Mouse (Mus musculus) forebrain, embryonic 10.5 days (tissue): ENCODE data around the gene Clic6. TPM values are rescaled to one million over a fixed set of nuclear protein-coding genes. Genes with fewer than 3 reads are reported as not detected.

ENCODE experiments used
- DNase-seq: peaks from one replicate; pipeline ENCODE4 v3.0.0-alpha.2; 2017; ENCODE audit warnings: low spot score; ENCODE audit errors: extremely low spot score
- H3K27ac ChIP-seq: fragments of 300-500 bp; sonication (generic); 2 replicates; pipeline ENCODE4 v1.5.1; 2016; ENCODE audit warnings: mild to moderate bottlenecking
- H3K27me3 ChIP-seq: fragments of 300-500 bp; sonication (generic); 2 replicates; pipeline ENCODE4 v1.6.1; 2016; ENCODE audit warnings: mild to moderate bottlenecking; ENCODE audit not compliant: poor library complexity, severe bottlenecking
- H3K36me3 ChIP-seq: fragments of 300-500 bp; sonication (generic); replicated peaks from 2 replicates; pipeline ENCODE4 v1.6.1; 2016; ENCODE audit warnings: mild to moderate bottlenecking, moderate library complexity
- H3K4me1 ChIP-seq: fragments of 300-500 bp; sonication (generic); 2 replicates; pipeline ENCODE4 v1.6.1; 2016
- H3K4me3 ChIP-seq: fragments of 300-500 bp; sonication (generic); 2 replicates; pipeline ENCODE4 v1.5.1; 2016; ENCODE audit warnings: mild to moderate bottlenecking, moderate library complexity
- H3K9me3 ChIP-seq: fragments of 300-500 bp; sonication (generic); 2 replicates; pipeline ENCODE4 v1.6.1; 2016; ENCODE audit warnings: mild to moderate bottlenecking, moderate library complexity
- WGBS: fragments of 180-500 bp; shearing (Covaris S2); methylation state at CpG from one replicate; pipeline ENCODE4 v1.1.7; 2016; 5-methylcytosine and 5-hydroxymethylcytosine counted together
- polyA plus RNA-seq: library from polyadenylated mRNA; unstranded; fragments of >200 nt; fragmentation: Nextera tagmentation; extraction: Ambion mirVana; gene quantifications from 2 replicates; pipeline ENCODE4 v1.2.1, GENCODE M21; 2016

Gene Clic6
- polyA plus RNA-seq, 1 experiment from 2014 or later: 5.2 TPM

DNA sequence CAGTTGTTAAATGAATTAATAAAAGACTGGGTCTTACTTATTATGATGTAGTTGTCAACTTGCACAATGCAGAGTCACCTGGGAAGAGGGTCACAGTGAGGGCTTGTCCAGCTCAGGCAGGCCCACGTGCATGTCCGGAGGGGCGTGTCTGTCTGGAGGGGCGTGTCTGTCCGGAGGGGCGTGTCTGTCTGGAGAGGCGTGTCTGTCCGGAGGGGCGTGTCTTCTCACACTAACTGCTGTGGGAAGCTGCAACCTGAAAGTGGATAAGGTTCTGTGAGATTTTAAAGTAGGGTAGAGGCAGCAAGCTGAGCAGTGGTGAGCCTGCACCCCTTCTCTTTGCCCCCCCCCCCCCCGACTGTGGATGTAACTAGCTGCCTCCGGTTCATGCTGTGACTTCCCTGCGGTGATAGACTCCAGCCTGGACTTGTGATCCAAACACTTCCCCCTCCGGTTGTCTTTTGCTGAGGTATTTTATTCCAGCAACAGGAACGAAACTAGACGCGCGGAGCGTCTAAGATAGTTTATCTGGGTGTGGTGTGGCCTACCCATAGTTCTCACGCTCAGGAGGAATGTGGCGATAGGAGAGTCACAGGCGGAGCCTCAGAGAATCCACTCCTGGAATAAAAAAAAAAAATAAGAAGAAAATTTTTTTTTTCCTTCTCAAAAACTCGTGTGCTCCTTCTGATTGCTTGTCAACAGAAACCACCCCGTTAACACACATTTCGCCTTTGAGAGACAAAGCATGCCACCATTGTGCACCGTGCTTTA lies 10.3 kb upstream of the Clic6 start:
- H3K4me1 ChIP-seq: peaks cover 16% of the 10 kb centered on the region
- H3K27me3 ChIP-seq: peaks cover 34% of the 10 kb centered on the region
- no peaks in the 10 kb centered on the region for H3K36me3 ChIP-seq
- no peaks in the 10 kb centered on the region for H3K9me3 ChIP-seq
- H3K4me3 ChIP-seq: no peak overlapping the region
- H3K27ac ChIP-seq: no peak overlapping the region
- peak; percentile 58 for DNase-seq
- 61% methylated on average over 25 of the region's 25 CpGs for WGBS

DNA sequence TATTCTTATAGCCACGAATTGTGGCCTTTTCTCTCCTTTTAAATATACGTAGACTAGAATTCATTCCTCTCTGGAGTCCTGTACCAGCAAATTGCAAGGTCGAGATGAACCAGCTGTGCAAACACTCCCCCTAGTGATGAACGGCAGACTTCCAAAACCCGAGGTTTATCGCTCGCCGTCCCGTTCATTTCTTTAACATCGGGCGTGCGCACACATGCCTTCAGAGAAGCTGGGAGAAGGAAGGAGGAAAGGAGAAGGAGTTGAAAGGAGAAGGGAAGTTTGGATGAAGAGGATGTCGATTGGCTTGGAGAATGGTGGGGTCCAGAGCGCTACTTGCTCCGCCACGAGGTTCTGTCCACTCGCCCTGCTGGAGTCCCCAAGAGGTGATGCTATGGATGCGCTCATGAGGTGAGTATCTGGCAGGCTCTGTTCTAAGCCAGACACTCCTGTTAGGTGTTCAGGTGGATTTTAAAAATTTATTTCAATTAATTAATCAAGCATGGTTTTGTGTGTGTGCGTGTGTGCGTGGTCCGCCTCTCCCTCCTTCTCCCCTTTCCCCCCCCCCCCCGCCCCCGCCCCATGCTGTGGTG lies 6.9 kb upstream of the Clic6 start:
- H3K36me3 ChIP-seq: no peaks in the 10 kb centered on the region
- H3K9me3 ChIP-seq: no peaks in the 10 kb centered on the region
- DNase-seq: peak; percentile 52
- H3K27ac ChIP-seq: no peak overlapping the region
- peaks cover 16% of the 10 kb centered on the region for H3K4me1 ChIP-seq
- peaks cover 41% of the 10 kb centered on the region for H3K27me3 ChIP-seq
- WGBS: 8% methylated on average over 22 of the region's 23 CpGs
- H3K4me3 ChIP-seq: peak overlapping the region; percentile 45

DNA sequence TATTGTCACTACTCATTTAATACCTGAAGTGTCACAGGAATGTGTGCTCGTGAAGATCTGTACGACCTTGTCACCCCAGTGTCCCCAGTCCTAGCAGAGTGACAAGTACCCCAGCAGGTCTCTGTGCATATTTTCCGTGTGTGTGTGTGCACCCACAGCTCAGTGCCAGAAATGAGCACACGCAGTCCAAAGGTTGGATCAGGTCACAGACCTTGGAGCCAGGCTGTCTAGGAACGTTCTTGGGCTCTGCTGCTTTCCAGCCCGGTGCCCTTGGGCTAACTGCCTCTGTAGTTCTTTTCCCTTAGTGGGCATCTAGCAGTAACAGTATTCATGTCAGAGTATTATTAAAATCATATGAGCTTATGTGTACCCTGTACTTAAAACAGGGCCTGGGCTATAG lies 1.6 kb downstream of the Clic6 start:
- WGBS: 89% methylated on average over 6 of the region's 6 CpGs
- no peak for DNase-seq
- Histone ChIP-seq H3K9me3 (no peaks in the 10 kb centered on the region), H3K36me3 (no peaks in the 10 kb centered on the region), H3K27ac (no peak overlapping the region), H3K4me1 (no peaks in the 10 kb centered on the region), H3K4me3 (no peak overlapping the region), H3K27me3 (no peaks in the 10 kb centered on the region)

DNA sequence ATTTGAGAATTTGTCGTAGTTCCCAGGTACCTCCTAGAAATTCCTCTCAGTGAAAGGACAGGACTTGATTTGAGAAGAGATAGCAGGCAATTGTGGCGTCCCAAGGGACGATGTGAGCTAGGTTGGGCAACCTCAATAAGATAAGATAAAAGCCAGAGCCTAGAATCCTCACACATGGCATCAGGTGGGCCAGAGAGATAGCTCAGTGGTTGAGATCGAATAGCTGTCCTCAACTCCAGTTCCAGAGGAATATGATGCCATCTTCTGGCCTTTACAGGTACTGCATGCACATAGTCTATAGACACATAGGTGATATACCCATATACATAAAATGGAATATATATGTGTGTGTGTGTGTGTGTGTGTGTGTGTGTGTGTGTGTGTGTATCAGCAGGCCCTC lies 2.0 kb downstream of the Clic6 start:
- Histone ChIP-seq H3K9me3 (no peaks in the 10 kb centered on the region), H3K4me3 (no peak overlapping the region), H3K27ac (no peak overlapping the region), H3K36me3 (no peaks in the 10 kb centered on the region), H3K27me3 (no peaks in the 10 kb centered on the region), H3K4me1 (no peaks in the 10 kb centered on the region)
- WGBS: 65% methylated on average over 4 of the region's 4 CpGs
- DNase-seq: no peak

DNA sequence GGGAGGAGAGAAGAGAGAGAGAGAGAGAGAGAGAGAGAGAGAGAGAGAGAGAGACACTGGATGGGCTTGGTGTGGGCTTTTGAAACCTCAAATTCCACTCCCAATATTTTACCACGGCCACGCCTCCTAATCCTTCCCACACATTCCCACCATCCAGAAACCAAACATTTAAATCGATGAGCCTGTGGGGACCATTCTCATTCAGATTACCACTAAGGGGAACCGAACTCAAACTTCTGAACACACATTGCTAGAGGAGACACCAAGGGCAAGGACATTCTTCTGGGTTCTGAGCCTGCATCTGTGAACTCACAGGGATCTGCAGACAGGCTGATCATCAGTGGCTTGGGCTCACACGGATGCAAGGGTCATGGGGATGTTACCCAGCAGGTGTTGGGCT lies 2.9 kb downstream of the Clic6 start:
- no peak overlapping the region for H3K4me3 ChIP-seq
- DNase-seq: no peak
- H3K27ac ChIP-seq: no peak overlapping the region
- H3K36me3 ChIP-seq: no peaks in the 10 kb centered on the region
- WGBS: 78% methylated on average over 5 of the region's 5 CpGs
- H3K9me3 ChIP-seq: no peaks in the 10 kb centered on the region
- H3K27me3 ChIP-seq: no peaks in the 10 kb centered on the region
- H3K4me1 ChIP-seq: no peaks in the 10 kb centered on the region

DNA sequence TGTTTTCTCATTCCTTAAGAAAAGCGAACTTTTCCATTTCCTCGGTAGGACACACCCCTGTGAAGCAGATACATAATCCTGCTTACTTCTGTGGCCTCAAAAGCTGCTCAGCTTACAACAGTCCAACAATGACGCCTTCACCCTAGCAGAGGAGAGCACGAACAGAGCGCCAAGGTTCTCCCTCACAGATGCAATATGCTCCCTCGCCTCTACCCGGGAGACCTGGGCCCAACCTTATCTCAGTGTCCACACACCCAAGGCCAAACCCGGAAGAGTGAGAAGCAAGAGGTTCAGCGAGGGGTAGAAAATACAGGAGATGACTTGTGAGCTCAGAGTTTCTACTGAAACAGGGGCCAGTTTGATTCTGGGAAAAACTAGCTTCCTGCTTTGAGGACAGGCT lies 3.8 kb downstream of the Clic6 start:
- 77% methylated on average over 9 of the region's 9 CpGs for WGBS
- Histone ChIP-seq H3K27me3 (no peaks in the 10 kb centered on the region), H3K36me3 (no peaks in the 10 kb centered on the region), H3K4me3 (no peak overlapping the region), H3K9me3 (no peaks in the 10 kb centered on the region), H3K4me1 (no peaks in the 10 kb centered on the region), H3K27ac (no peak overlapping the region; the same call in 1 of the 2 replicates)
- DNase-seq: no peak

DNA sequence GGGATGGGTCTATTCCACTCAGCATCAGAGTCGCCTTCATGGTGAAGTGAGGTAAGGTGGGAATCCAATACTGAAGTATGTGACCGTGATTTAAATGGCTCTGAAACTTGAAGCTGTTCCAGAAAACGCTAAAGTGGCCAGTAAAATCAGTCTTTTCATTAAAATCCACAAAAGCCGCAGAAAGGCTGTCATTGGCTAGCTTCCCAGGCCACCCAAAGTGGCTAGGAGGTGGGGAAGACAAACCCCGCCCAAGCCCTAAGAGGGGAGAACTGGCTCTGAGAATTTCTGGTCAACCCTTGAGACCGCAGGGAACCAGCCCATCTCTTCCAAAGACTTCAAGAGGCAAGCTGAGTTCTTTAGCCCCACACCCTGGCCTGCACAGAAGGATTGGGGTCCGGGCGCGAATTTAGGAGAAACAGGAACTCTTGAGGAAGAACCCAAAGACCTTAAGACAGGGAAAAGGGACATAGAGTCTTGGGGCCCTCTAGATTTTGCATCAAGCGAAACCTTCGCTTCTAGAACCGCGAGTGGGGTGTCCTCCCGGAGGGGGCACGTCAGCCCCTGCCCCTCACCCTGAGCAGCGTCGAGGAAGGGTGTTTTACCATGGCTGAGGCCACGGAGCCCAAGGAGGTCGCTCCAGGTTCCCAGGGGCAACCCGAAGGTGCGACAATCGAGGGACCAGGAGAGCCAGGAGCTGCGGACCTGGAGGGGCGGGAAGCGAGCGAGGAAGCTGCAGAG lies 12.5 kb downstream of the Clic6 start:
- Histone ChIP-seq H3K4me1 (peaks cover 35% of the 10 kb centered on the region), H3K27me3 (peaks cover 62% of the 10 kb centered on the region), H3K4me3 (peak overlapping the region; percentile 57), H3K27ac (peak overlapping the region; percentile 70), H3K36me3 (no peaks in the 10 kb centered on the region), H3K9me3 (no peaks in the 10 kb centered on the region)
- DNase-seq: no peak
- WGBS: 8% methylated on average over 26 of the region's 26 CpGs

DNA sequence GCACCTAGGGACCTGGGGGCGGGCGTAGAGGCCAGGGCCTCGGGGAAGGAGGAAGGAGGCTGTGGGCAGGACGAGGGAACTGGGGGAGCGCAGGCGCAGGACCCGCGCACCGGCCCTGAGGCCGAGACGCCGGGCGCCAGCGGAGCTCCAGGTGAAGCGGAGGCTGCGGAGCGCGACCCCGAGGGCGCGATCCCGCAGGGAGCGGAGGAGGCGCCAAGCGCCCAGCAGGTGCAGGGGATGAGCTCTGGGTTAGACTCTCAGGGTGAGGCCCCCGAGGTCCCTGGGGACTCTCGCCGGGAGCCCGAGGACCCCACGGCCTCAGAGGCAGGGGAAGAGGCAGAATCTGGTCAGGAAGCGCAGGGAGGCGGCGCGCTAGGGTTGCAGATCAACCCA lies 13.0 kb downstream of the Clic6 start:
- under 1% methylated on average over 34 of the region's 34 CpGs for WGBS
- peaks cover 62% of the 10 kb centered on the region for H3K27me3 ChIP-seq
- peak overlapping the region; percentile 70 for H3K27ac ChIP-seq
- peak; percentile 46 for DNase-seq
- H3K4me1 ChIP-seq: peaks cover 35% of the 10 kb centered on the region
- H3K9me3 ChIP-seq: no peaks in the 10 kb centered on the region
- no peaks in the 10 kb centered on the region for H3K36me3 ChIP-seq
- H3K4me3 ChIP-seq: peak overlapping the region; percentile 57

DNA sequence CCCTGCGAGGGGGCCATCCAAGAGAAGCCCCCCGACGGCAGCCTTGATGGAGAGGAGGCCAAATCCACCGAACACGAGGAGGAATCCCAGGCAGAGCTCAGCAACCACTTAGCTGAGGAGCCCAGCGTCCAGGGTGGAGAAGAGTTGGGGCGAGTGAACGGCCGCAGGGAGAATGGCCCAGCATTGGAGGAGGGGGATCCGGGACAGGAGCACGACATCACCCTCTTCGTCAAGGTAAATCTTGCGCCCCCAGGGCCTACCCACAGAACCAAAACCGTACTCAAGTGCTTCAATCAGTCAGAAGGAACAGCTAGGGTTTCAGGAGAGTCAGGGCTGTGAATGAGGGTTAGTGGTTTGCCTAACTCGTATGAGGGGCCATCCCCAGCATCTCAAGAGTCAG lies 13.8 kb downstream of the Clic6 start:
- no peaks in the 10 kb centered on the region for H3K9me3 ChIP-seq
- H3K36me3 ChIP-seq: no peaks in the 10 kb centered on the region
- peaks cover 35% of the 10 kb centered on the region for H3K4me1 ChIP-seq
- WGBS: 16% methylated on average over 15 of the region's 15 CpGs
- peaks cover 62% of the 10 kb centered on the region for H3K27me3 ChIP-seq
- DNase-seq: no peak
- H3K4me3 ChIP-seq: peak overlapping the region; percentile 57
- H3K27ac ChIP-seq: peak overlapping the region; percentile 70; the same call in 1 of the 2 replicates

DNA sequence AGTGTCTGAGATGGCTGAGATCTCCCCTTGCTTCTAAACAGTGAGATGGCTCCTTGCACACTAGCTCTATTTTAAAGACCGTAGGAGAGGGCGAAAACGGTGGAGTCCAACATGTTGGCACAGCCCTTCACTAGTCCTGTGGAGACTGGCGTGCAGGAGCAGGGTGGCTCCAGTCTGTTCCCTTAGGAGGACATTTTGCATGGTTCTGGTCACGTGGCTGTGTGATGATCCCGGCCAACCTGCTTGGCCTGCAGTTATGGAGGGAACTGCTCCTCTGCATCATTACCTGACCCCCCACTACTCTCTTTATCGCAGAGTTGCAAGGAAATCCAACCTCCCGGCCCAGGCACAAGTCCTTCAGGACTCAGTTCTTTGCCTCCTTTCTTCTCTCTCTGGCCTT lies 15.0 kb downstream of the Clic6 start:
- Histone ChIP-seq H3K27me3 (peaks cover 58% of the 10 kb centered on the region), H3K4me3 (no peak overlapping the region), H3K36me3 (no peaks in the 10 kb centered on the region), H3K27ac (no peak overlapping the region), H3K4me1 (peaks cover 35% of the 10 kb centered on the region), H3K9me3 (no peaks in the 10 kb centered on the region)
- 77% methylated on average over 8 of the region's 8 CpGs for WGBS
- DNase-seq: no peak

DNA sequence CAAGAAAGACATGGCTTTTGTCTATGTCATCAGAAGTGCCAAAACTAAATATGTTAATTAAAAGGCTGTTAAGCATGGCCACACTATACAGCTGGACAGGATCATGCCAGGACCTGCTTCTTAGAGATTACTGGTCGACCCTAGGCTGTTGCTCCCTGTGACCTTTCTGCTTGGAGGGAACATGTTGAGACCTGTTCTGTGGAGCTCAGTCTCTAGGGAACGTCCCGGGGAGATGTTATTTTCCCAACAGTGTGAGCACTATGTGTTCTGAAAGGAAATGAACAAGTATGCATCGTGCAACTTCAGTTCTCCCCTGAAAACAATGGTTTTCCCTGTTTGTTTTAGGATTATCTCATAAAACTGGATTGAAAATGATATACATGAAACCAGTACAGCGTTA lies 17.6 kb downstream of the Clic6 start:
- no peaks in the 10 kb centered on the region for H3K36me3 ChIP-seq
- no peak overlapping the region for H3K27ac ChIP-seq
- WGBS: 77% methylated on average over 5 of the region's 5 CpGs
- no peaks in the 10 kb centered on the region for H3K9me3 ChIP-seq
- peaks cover 28% of the 10 kb centered on the region for H3K4me1 ChIP-seq
- no peak for DNase-seq
- peaks cover 33% of the 10 kb centered on the region for H3K27me3 ChIP-seq
- H3K4me3 ChIP-seq: no peak overlapping the region

DNA sequence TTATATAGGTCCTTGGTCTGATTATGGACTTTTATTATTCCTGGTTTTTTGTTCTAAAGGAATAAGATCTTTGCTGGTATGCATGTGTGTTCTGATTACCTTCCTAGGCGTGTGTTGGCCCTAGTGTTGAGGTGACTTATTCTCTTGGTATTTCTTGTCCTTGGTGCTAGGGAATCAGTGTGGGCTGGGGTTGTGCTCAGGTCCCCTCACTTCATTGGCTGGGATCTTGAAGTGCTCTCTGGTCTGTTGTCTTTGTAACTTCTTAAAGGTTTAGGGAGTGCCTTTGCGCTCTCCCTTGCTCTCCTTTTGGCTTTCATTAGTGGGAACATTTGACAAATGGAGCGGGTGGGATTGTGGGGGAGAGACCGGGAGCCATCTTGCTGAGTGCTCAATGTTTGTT lies 22.0 kb downstream of the Clic6 start:
- Histone ChIP-seq H3K4me1 (peaks cover 20% of the 10 kb centered on the region), H3K4me3 (no peak overlapping the region), H3K9me3 (no peaks in the 10 kb centered on the region), H3K27me3 (no peaks in the 10 kb centered on the region), H3K36me3 (no peaks in the 10 kb centered on the region), H3K27ac (no peak overlapping the region)
- 94% methylated on average over 4 of the region's 4 CpGs for WGBS
- no peak for DNase-seq
